Mouse (Mus musculus): ENCODE measurements around the gene Olfr517.

Olfr517 gene

DNA sequence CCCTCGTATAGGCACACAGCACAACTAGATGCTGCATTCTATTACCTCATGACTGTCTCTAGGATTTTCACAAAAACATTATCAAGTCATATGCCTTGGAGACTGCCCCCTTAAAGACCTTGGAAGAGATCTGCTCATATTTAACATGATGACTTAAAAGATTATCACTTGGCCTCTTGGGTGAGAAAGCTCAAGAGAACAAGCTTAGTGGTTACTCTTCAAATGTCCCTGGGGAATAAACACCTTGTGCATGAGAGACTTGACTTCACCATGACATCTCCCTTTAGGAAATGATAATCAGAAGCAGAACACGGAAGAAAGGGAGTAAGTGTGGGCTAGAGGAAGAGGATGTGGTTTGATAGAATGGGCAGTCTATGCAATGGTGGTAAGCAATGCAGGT lies at the start of gene Olfr517:
Gene Olfr517, minus strand, starts transcription at position 101 of the 400 bp plus-strand sequence.
- DNase-seq (ENCODE audit: low read depth, low spot score), result no peak

DNA sequence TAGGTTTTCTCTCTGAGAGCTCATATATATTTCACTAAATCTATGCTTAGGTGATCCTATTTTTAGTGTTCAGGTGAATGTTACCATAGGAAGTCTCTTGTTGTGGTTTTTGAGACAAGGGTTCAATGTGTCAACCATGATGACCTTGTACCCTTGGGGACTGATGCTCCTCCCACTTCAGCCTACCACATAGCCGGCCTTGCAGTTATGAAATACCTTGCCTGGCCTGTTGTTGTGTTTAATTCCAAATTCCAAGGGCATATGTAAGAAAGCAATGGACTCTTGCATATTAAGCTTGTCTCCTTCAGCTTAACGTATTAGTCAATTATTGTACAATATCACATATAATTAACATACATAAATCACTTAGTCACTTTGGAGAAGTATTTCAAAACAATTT lies 31.8 kb upstream of the Olfr517 start:
- no peak for DNase-seq (ENCODE audit: low read depth, low spot score)

DNA sequence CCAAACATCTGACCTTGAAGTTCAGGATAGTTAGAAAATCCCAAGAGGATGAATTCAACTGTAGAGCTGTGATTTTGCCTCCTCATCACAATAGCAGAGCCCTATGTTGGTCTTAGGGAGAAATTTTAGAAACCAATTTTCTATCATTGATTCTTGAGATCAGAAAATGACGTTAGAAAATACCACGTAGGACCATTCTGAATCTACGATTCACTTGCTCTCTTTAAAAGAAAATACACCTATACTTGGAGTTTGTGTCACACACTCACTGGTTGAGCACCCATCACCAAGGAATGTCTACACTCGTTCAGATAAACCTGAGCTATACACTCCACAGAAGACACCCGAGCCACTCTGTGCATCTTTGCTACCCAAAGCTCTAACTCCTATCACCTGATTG lies 22.1 kb upstream of the Olfr517 start, which contains the start of gene Olfr519:
Gene Olfr519, minus strand, starts transcription at position 101 of the 400 bp plus-strand sequence.
- no peak for DNase-seq (ENCODE audit: low read depth, low spot score)

GRCm38 (mm10) chr7:108884906-108885305 lies 12.7 kb upstream of the Olfr517 start, which contains the start of gene Olfr518:
Gene Olfr518 (minus strand): TSS chr7:108885006.
- DNase-seq (ENCODE audit: low read depth, low spot score), result no peak

DNA sequence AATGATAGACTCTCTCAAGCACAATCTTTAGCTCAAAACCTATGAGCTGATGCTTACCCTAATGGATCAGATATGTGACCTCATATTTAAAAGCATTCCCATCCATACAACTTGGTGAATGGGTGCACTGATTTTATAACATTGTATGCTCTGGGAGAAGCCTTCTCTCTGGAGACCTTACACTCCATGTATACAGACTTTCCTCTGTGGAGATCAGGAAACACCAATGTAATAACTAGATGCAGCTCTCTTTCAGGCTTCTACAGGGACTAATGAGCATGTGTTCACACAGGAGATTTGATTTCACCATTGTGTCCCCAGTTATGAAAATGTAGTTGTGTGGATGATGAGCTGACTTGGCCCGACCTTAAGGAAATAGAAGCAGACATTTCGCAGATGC lies 21.8 kb downstream of the Olfr517 start, which contains the start of gene Olfr516:
Gene Olfr516, minus strand, starts transcription at position 101 of the 400 bp plus-strand sequence.
- DNase-seq (ENCODE audit: low read depth, low spot score), result no peak

- no peak for DNase-seq (ENCODE audit: low read depth, low spot score)
Observed at GRCm38 (mm10) chr7:108825897-108826296, 46.3 kb downstream of the Olfr517 start, which contains the start of gene Olfr514. Gene Olfr514 (minus strand): TSS chr7:108825997.
